Mouse (Mus musculus) ovary, adult 18-20 months (tissue): Measurements from ENCODE around the gene Sp140.
"Not testable (repeated sequence)": the region's sequence is repeated elsewhere in the genome, so short reads cannot be mapped to it uniquely, and the experiment has no call there.

Source experiments
- DNase-seq: peaks from one replicate; pipeline ENCODE4 v3.0.0; 2022; ENCODE audit warnings: low spot score, mixed read lengths

Sp140 gene

GRCm38 (mm10) chr1:85600078-85600477, at the start of gene Sp140:
TSS of gene Sp140 (plus strand) at chr1:85600378.
- DNase-seq: not testable (repeated sequence)

GRCm38 (mm10) chr1:85555261-85555660, 44.9 kb upstream of the Sp140 start:
- peak; percentile 34 for DNase-seq

- not testable (repeated sequence) for DNase-seq
Measured at GRCm38 (mm10) chr1:85573554-85573953, 26.6 kb upstream of the Sp140 start.

GRCm38 (mm10) chr1:85575376-85575775, 24.8 kb upstream of the Sp140 start, which contains the start of gene G530012D18Rik:
TSS of gene G530012D18Rik (plus strand) at chr1:85575676.
- DNase-seq: not testable (repeated sequence)

- DNase-seq: not testable (repeated sequence)
Measured at GRCm38 (mm10) chr1:85578372-85579010, 21.7 kb upstream of the Sp140 start.

GRCm38 (mm10) chr1:85579199-85580147, 20.7 kb upstream of the Sp140 start:
- not testable (repeated sequence) for DNase-seq

- not testable (repeated sequence) for DNase-seq
Measured at GRCm38 (mm10) chr1:85580148-85580534, 20.0 kb upstream of the Sp140 start.

- DNase-seq: not testable (repeated sequence)
Measured at GRCm38 (mm10) chr1:85580578-85580977, 19.6 kb upstream of the Sp140 start.

GRCm38 (mm10) chr1:85581518-85581917, 18.7 kb upstream of the Sp140 start:
- DNase-seq: not testable (repeated sequence)

GRCm38 (mm10) chr1:85588697-85589096, 11.5 kb upstream of the Sp140 start:
- not testable (repeated sequence) for DNase-seq

- DNase-seq: not testable (repeated sequence)
Measured at GRCm38 (mm10) chr1:85592526-85592925, 7.7 kb upstream of the Sp140 start.

- DNase-seq: not testable (repeated sequence)
Measured at GRCm38 (mm10) chr1:85598271-85599012, 1.7 kb upstream of the Sp140 start, which contains the start of gene Sp110. TSS of gene Sp110 (minus strand) at chr1:85598817.

GRCm38 (mm10) chr1:85600794-85601193, 616 bp downstream of the Sp140 start:
- not testable (repeated sequence) for DNase-seq

- DNase-seq: not testable (repeated sequence)
Measured at GRCm38 (mm10) chr1:85604341-85604740, 4.2 kb downstream of the Sp140 start.

GRCm38 (mm10) chr1:85608361-85608760, 8.2 kb downstream of the Sp140 start:
- not testable (repeated sequence) for DNase-seq

- DNase-seq: not testable (repeated sequence)
Measured at GRCm38 (mm10) chr1:85610581-85610980, 10.4 kb downstream of the Sp140 start.

- DNase-seq: not testable (repeated sequence)
Measured at GRCm38 (mm10) chr1:85615096-85615495, 14.9 kb downstream of the Sp140 start.

GRCm38 (mm10) chr1:85615819-85616218, 15.6 kb downstream of the Sp140 start:
- DNase-seq: not testable (repeated sequence)

- not testable (repeated sequence) for DNase-seq
Measured at GRCm38 (mm10) chr1:85617161-85617560, 17.0 kb downstream of the Sp140 start.

GRCm38 (mm10) chr1:85618689-85619088, 18.5 kb downstream of the Sp140 start:
- DNase-seq: not testable (repeated sequence)

GRCm38 (mm10) chr1:85636936-85637335, 36.8 kb downstream of the Sp140 start:
- DNase-seq: not testable (repeated sequence)

- not testable (repeated sequence) for DNase-seq
Measured at GRCm38 (mm10) chr1:85638144-85638543, 38.0 kb downstream of the Sp140 start.
